Mouse (Mus musculus): ENCODE measurements around the gene Hoxc8. TPM values are rescaled to one million over a fixed set of nuclear protein-coding genes. Genes with fewer than 3 reads are reported as not detected.

Hoxc8 gene
- total RNA-seq, 1 experiment: 0.22 TPM

- Histone ChIP-seq H3K9ac (ENCODE audit: insufficient read depth, low read depth, low read length, poor library complexity, severe bottlenecking) (no peak within 1 kb of the TSS), H3K36me3 (ENCODE audit: control insufficient read depth, insufficient read depth, low read length, poor library complexity, severe bottlenecking) (no peaks in the 10 kb centered on the region), H3K4me1 (ENCODE audit: control insufficient read depth in 2 of 2, insufficient read depth in 2 of 2, low read length in 2 of 2, poor library complexity in 1 of 2) (peaks cover 0 to 3% of the 10 kb centered on the region in 2 experiments; a peak in 1 of 4 replicates), H3K27ac (ENCODE audit: insufficient read depth, low read depth, low read length, poor library complexity, severe bottlenecking) (no peak within 1 kb of the TSS), H3K9me3 (ENCODE audit: control insufficient read depth, insufficient read depth, low read depth, low read length) (no peaks in the 10 kb centered on the region), H3K4me3 (ENCODE audit: insufficient read depth in 1 of 2, low read depth in 1 of 2, low read length in 2 of 2, poor library complexity in 1 of 2, severe bottlenecking in 1 of 2) (peak within 1 kb of the TSS; percentile 41 to 49; a peak in 3 of 4 replicates)
- DNase-seq (ENCODE audit: low read depth, low spot score): no peak
- in situ Hi-C loops (cut with MboI; ENCODE audit: low sequenced_read_pairs in 2 of 2, unreplicated experiment in 2 of 2): loop anchor here (5.0 to 25.0 kb wide), 2 partner anchors 36 to 314 kb away; partner anchors contain the start of gene Gpr84 (in 1 of the 2)
- TF ChIP-seq ZC3H11A (IDR thresholded peaks at IDR 0.05; ENCODE audit: borderline replicate concordance, low read depth, low read length): no peak
Measured at GRCm38 (mm10) chr15:102997939-102998355, 7.5 kb downstream of the Hoxc8 start, which contains the start of gene Hoxc6. Hoxc6 (plus strand) TSS chr15:102998257.

GRCm38 (mm10) chr15:102998608-102999182, 8.3 kb downstream of the Hoxc8 start:
- TF ChIP-seq ZC3H11A (IDR thresholded peaks at IDR 0.05; ENCODE audit: borderline replicate concordance, low read depth, low read length) (no peak), CHD2 (IDR thresholded peaks at IDR 0.05; ENCODE audit: low read depth, low read length) (no peak), HCFC1 (IDR thresholded peaks at IDR 0.05; ENCODE audit: borderline replicate concordance, insufficient read depth, low read length) (no peak)
- H3K36me3 ChIP-seq (ENCODE audit: control insufficient read depth, insufficient read depth, low read length, poor library complexity, severe bottlenecking): no peaks in the 10 kb centered on the region
- H3K4me3 ChIP-seq (ENCODE audit: insufficient read depth in 1 of 2, low read depth in 1 of 2, low read length in 2 of 2, poor library complexity in 1 of 2, severe bottlenecking in 1 of 2): peak overlapping the region; percentile 41 to 49; a peak in 3 of 4 replicates
- H3K4me1 ChIP-seq (ENCODE audit: control insufficient read depth in 2 of 2, insufficient read depth in 2 of 2, low read length in 2 of 2, poor library complexity in 1 of 2): peaks cover 0 to 3% of the 10 kb centered on the region in 2 experiments; a peak in 1 of 4 replicates
- in situ Hi-C loops (cut with MboI; ENCODE audit: low sequenced_read_pairs in 2 of 2, unreplicated experiment in 2 of 2): loop anchor here (5.0 to 25.0 kb wide), 2 partner anchors 36 to 314 kb away; partner anchors contain the start of gene Gpr84 (in 1 of the 2)
- no peak overlapping the region for H3K27ac ChIP-seq (ENCODE audit: insufficient read depth, low read depth, low read length, poor library complexity, severe bottlenecking)
- H3K9me3 ChIP-seq (ENCODE audit: control insufficient read depth, insufficient read depth, low read depth, low read length): no peaks in the 10 kb centered on the region
- H3K9ac ChIP-seq (ENCODE audit: insufficient read depth, low read depth, low read length, poor library complexity, severe bottlenecking): no peak overlapping the region
- DNase-seq (ENCODE audit: low read depth, low spot score): no peak

GRCm38 (mm10) chr15:102999183-102999831, 8.9 kb downstream of the Hoxc8 start:
- Histone ChIP-seq H3K9ac (ENCODE audit: insufficient read depth, low read depth, low read length, poor library complexity, severe bottlenecking) (no peak overlapping the region), H3K4me3 (ENCODE audit: insufficient read depth in 1 of 2, low read depth in 1 of 2, low read length in 2 of 2, poor library complexity in 1 of 2, severe bottlenecking in 1 of 2) (peak overlapping the region; percentile 41 to 49), H3K27ac (ENCODE audit: insufficient read depth, low read depth, low read length, poor library complexity, severe bottlenecking) (no peak overlapping the region), H3K36me3 (ENCODE audit: control insufficient read depth, insufficient read depth, low read length, poor library complexity, severe bottlenecking) (no peaks in the 10 kb centered on the region), H3K4me1 (ENCODE audit: control insufficient read depth in 2 of 2, insufficient read depth in 2 of 2, low read length in 2 of 2, poor library complexity in 1 of 2) (peaks cover 0 to 3% of the 10 kb centered on the region in 2 experiments; a peak in 1 of 4 replicates), H3K9me3 (ENCODE audit: control insufficient read depth, insufficient read depth, low read depth, low read length) (no peaks in the 10 kb centered on the region)
- in situ Hi-C loops (cut with MboI; ENCODE audit: low sequenced_read_pairs in 2 of 2, unreplicated experiment in 2 of 2): loop anchor here (5.0 to 25.0 kb wide), 2 partner anchors 37 to 313 kb away; partner anchors contain the start of gene Gpr84 (in 1 of the 2)
- TF ChIP-seq HCFC1 (IDR thresholded peaks at IDR 0.05; ENCODE audit: borderline replicate concordance, insufficient read depth, low read length) (no peak), ZNF384 (IDR thresholded peaks at IDR 0.05; ENCODE audit: low read depth, low read length) (no peak), MAFK (IDR thresholded peaks at IDR 0.05; ENCODE audit: insufficient read depth, low read depth, low read length) (no peak), CHD2 (IDR thresholded peaks at IDR 0.05; ENCODE audit: low read depth, low read length) (no peak), ZC3H11A (IDR thresholded peaks at IDR 0.05; ENCODE audit: borderline replicate concordance, low read depth, low read length) (no peak)
- no peak for DNase-seq (ENCODE audit: low read depth, low spot score)

- Histone ChIP-seq H3K9ac (ENCODE audit: insufficient read depth, low read depth, low read length, poor library complexity, severe bottlenecking) (no peak overlapping the region), H3K9me3 (ENCODE audit: control insufficient read depth, insufficient read depth, low read depth, low read length) (no peaks in the 10 kb centered on the region), H3K4me1 (ENCODE audit: control insufficient read depth in 2 of 2, insufficient read depth in 2 of 2, low read length in 2 of 2, poor library complexity in 1 of 2) (peaks cover 0 to 3% of the 10 kb centered on the region in 2 experiments; a peak in 1 of 4 replicates), H3K36me3 (ENCODE audit: control insufficient read depth, insufficient read depth, low read length, poor library complexity, severe bottlenecking) (no peaks in the 10 kb centered on the region), H3K27ac (ENCODE audit: insufficient read depth, low read depth, low read length, poor library complexity, severe bottlenecking) (no peak overlapping the region), H3K4me3 (ENCODE audit: insufficient read depth in 1 of 2, low read depth in 1 of 2, low read length in 2 of 2, poor library complexity in 1 of 2, severe bottlenecking in 1 of 2) (0 out of 4 replicates have a peak overlapping the region, but pooled peaks of 1 of the 2 experiments have one; percentile 49)
- no peak for DNase-seq (ENCODE audit: low read depth, low spot score)
- no peak for TF ChIP-seq MAFK (IDR thresholded peaks at IDR 0.05; ENCODE audit: insufficient read depth, low read depth, low read length)
- TF ChIP-seq HCFC1 (IDR thresholded peaks at IDR 0.05; ENCODE audit: borderline replicate concordance, insufficient read depth, low read length): no peak
- TF ChIP-seq ZNF384 (IDR thresholded peaks at IDR 0.05; ENCODE audit: low read depth, low read length): no peak
- no peak for TF ChIP-seq ZC3H11A (IDR thresholded peaks at IDR 0.05; ENCODE audit: borderline replicate concordance, low read depth, low read length)
- no peak for TF ChIP-seq CHD2 (IDR thresholded peaks at IDR 0.05; ENCODE audit: low read depth, low read length)
- in situ Hi-C loops (cut with MboI; ENCODE audit: low sequenced_read_pairs in 2 of 2, unreplicated experiment in 2 of 2): loop anchor here (5.0 to 25.0 kb wide), 2 partner anchors 38 to 312 kb away; partner anchors contain the start of gene Gpr84 (in 1 of the 2)
Measured at GRCm38 (mm10) chr15:102999955-103000354, 9.5 kb downstream of the Hoxc8 start.
